Mouse (Mus musculus) forebrain, embryonic 12.5 days (tissue): ENCODE measurements around the gene Gadd45g. TPM values are rescaled to one million over a fixed set of nuclear protein-coding genes. Genes with fewer than 3 reads are reported as not detected.

Experiments
- ATAC-seq: fragments of 200-750 bp; cut with Nextera tagmentation; 2 replicates; pipeline ENCODE4 v1.8.0; 2017; ENCODE audit warnings: moderate TSS enrichment; ENCODE audit not compliant: low FRiP score
- H3K27ac ChIP-seq: fragments of 300-500 bp; sonication (generic); 2 replicates; pipeline ENCODE4 v1.5.1; 2016; ENCODE audit warnings: mild to moderate bottlenecking
- H3K27me3 ChIP-seq: fragments of 300-500 bp; sonication (generic); 2 replicates; pipeline ENCODE4 v1.6.1; 2016; ENCODE audit warnings: mild to moderate bottlenecking
- H3K36me3 ChIP-seq: fragments of 300-500 bp; sonication (generic); replicated peaks from 2 replicates; pipeline ENCODE4 v1.6.1; 2016; ENCODE audit warnings: mild to moderate bottlenecking
- H3K4me1 ChIP-seq: fragments of 300-500 bp; sonication (generic); 2 replicates; pipeline ENCODE4 v1.6.1; 2016
- H3K4me2 ChIP-seq: fragments of 300-500 bp; sonication (generic); 2 replicates; pipeline ENCODE4 v1.6.1; 2016; ENCODE audit warnings: mild to moderate bottlenecking, moderate library complexity
- H3K4me3 ChIP-seq: fragments of 300-500 bp; sonication (generic); replicated peaks from 2 replicates; pipeline ENCODE4 v1.5.1; 2016; ENCODE audit warnings: mild to moderate bottlenecking
- H3K9ac ChIP-seq: fragments of 300-500 bp; sonication (generic); 2 replicates; pipeline ENCODE4 v1.6.1; 2016; ENCODE audit warnings: mild to moderate bottlenecking
- H3K9me3 ChIP-seq: fragments of 300-500 bp; sonication (generic); 2 replicates; pipeline ENCODE4 v1.6.1; 2016
- WGBS: fragments of 180-500 bp; shearing (Covaris S2); methylation state at CpG from one replicate; pipeline ENCODE4 v1.1.7; 2016; 5-methylcytosine and 5-hydroxymethylcytosine counted together
- polyA plus RNA-seq: library from polyadenylated mRNA; unstranded; fragments of >200 nt; fragmentation: Nextera tagmentation; extraction: Ambion mirVana; gene quantifications from 2 replicates; pipeline ENCODE4 v1.2.1, GENCODE M21; 2016

The Gadd45g gene
- polyA plus RNA-seq, 1 experiment from 2014 or later, result 218 TPM

DNA sequence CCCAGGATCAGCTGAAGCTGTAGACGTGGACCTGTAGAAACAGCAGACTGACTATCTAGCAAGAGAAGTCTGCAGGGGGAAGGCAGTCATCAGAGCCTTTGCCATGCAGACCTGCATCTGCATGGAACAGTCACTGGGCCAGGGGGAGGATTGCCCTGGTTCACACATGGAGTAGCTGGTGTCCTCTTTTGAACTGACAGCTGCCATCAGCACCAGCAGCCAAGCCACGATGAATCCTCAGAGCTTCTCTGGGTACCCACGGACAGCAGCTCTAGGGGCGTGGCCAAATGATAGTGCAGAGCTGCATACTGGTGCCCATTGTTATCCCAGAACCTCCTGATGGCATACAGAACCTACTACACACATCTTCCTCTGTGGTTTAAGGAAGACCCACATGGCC, 33.5 kb downstream of the Gadd45g start:
- peaks cover 9% of the 10 kb centered on the region; the same call in 1 of the 2 replicates for H3K27me3 ChIP-seq
- no peak overlapping the region for H3K9ac ChIP-seq
- no peak overlapping the region for H3K27ac ChIP-seq
- ATAC-seq, result no peak
- WGBS, result 91% methylated on average over 4 of the region's 4 CpGs
- H3K4me1 ChIP-seq, result peaks cover 15% of the 10 kb centered on the region
- H3K4me2 ChIP-seq, result no peak overlapping the region
- no peak overlapping the region for H3K4me3 ChIP-seq
- H3K9me3 ChIP-seq, result no peaks in the 10 kb centered on the region
- no peaks in the 10 kb centered on the region for H3K36me3 ChIP-seq

DNA sequence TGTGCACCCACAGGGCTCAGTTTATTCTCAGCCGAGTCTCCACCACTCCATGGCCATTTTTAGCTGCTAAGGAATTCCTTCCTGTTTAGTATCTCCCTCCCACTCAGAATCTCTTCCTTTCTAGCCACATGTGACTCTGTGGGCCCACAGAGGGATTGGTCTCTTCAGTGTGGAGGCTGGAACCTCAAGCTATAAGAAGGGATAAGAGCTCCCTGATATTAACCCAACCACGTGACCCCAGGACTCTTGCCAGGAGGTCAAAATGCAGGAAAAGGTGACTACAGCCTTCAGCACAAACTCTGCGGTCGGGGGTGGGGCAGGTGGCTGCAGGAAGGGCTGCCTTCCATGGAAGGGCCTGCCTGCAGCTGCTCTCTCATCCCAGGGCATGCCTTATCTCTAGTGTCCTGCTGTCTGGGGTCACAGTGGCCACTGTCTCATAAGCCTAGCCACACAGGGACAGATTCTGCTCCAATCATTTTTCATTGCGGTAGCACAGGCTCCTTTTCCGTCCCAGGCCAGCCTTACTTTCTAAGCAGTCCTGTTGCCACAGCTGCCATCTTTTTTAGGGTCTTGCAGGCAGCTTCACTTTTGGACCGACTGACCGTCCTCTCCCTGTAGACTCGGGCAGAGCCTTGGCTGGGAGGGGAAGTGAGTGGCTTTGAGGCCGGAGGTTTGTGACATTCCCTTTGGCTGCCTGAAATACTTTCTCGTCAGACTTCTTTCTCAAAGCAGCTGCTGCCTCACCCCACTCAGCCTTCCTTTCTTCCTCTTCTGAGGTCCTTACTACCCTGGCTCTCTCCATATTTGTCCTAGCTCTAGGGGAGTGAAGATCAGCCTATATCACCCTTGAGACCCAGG, 35.0 kb downstream of the Gadd45g start:
- WGBS, result 75% methylated on average over 11 of the region's 11 CpGs
- no peak overlapping the region for H3K27ac ChIP-seq

GRCm38 (mm10) chr13:51882218-51882617, 35.7 kb downstream of the Gadd45g start:
- Histone ChIP-seq H3K4me2 (no peak overlapping the region), H3K4me3 (no peak overlapping the region), H3K9me3 (no peaks in the 10 kb centered on the region), H3K27me3 (peaks cover 9% of the 10 kb centered on the region; the same call in 1 of the 2 replicates), H3K27ac (no peak overlapping the region), H3K4me1 (peaks cover 15% of the 10 kb centered on the region), H3K9ac (no peak overlapping the region), H3K36me3 (no peaks in the 10 kb centered on the region)
- ATAC-seq, result no peak
- 92% methylated on average over 3 of the region's 3 CpGs for WGBS

More for the DNA sequence above, 35.0 kb downstream of the Gadd45g start:
- Histone ChIP-seq H3K9ac (no peak overlapping the region), H3K4me1 (peaks cover 15% of the 10 kb centered on the region), H3K4me2 (no peak overlapping the region), H3K36me3 (no peaks in the 10 kb centered on the region), H3K4me3 (no peak overlapping the region), H3K9me3 (no peaks in the 10 kb centered on the region), H3K27me3 (peaks cover 9% of the 10 kb centered on the region; the same call in 1 of the 2 replicates)
- ATAC-seq, result no peak

GRCm38 (mm10) chr13:51884250-51884649, 37.8 kb downstream of the Gadd45g start:
- no peak overlapping the region for H3K4me2 ChIP-seq
- 74% methylated on average over 5 of the region's 5 CpGs for WGBS
- no peak overlapping the region; the same call in 1 of the 2 replicates for H3K27ac ChIP-seq
- peaks cover 8% of the 10 kb centered on the region for H3K4me1 ChIP-seq
- H3K36me3 ChIP-seq, result no peaks in the 10 kb centered on the region
- no peak overlapping the region for H3K4me3 ChIP-seq
- no peak overlapping the region for H3K9ac ChIP-seq
- peaks cover 9% of the 10 kb centered on the region; the same call in 1 of the 2 replicates for H3K27me3 ChIP-seq
- no peaks in the 10 kb centered on the region for H3K9me3 ChIP-seq
- no peak for ATAC-seq

- Histone ChIP-seq H3K27me3 (peaks cover 9% of the 10 kb centered on the region; the same call in 1 of the 2 replicates), H3K9ac (no peak overlapping the region), H3K27ac (no peak overlapping the region), H3K36me3 (no peaks in the 10 kb centered on the region), H3K4me1 (peaks cover 8% of the 10 kb centered on the region), H3K9me3 (no peaks in the 10 kb centered on the region), H3K4me2 (no peak overlapping the region), H3K4me3 (no peak overlapping the region)
- ATAC-seq, result no peak
- 89% methylated on average over 10 of the region's 10 CpGs for WGBS
Observed at GRCm38 (mm10) chr13:51885594-51885993, 39.1 kb downstream of the Gadd45g start.

- Histone ChIP-seq H3K4me2 (no peak overlapping the region), H3K27me3 (peaks cover 9% of the 10 kb centered on the region; the same call in 1 of the 2 replicates), H3K4me3 (no peak overlapping the region), H3K27ac (no peak overlapping the region), H3K4me1 (peaks cover 8% of the 10 kb centered on the region), H3K9me3 (no peaks in the 10 kb centered on the region), H3K9ac (no peak overlapping the region), H3K36me3 (no peaks in the 10 kb centered on the region)
- ATAC-seq, result no peak
- 86% methylated on average over 6 of the region's 6 CpGs for WGBS
Observed at GRCm38 (mm10) chr13:51886085-51886484, 39.6 kb downstream of the Gadd45g start.

GRCm38 (mm10) chr13:51886723-51887122, 40.2 kb downstream of the Gadd45g start:
- Histone ChIP-seq H3K27me3 (peaks cover 4% of the 10 kb centered on the region; the same call in 1 of the 2 replicates), H3K36me3 (no peaks in the 10 kb centered on the region), H3K9me3 (no peaks in the 10 kb centered on the region), H3K9ac (no peak overlapping the region), H3K4me1 (peaks cover 8% of the 10 kb centered on the region), H3K27ac (no peak overlapping the region), H3K4me2 (no peak overlapping the region), H3K4me3 (no peak overlapping the region)
- 91% methylated on average over 10 of the region's 10 CpGs for WGBS
- no peak for ATAC-seq

GRCm38 (mm10) chr13:51888426-51888825, 41.9 kb downstream of the Gadd45g start:
- WGBS, result 86% methylated on average over 2 of the region's 2 CpGs
- ATAC-seq, result no peak
- H3K27me3 ChIP-seq, result no peaks in the 10 kb centered on the region
- peaks cover 8% of the 10 kb centered on the region for H3K4me1 ChIP-seq
- no peak overlapping the region for H3K4me2 ChIP-seq
- H3K27ac ChIP-seq, result no peak overlapping the region
- H3K36me3 ChIP-seq, result no peaks in the 10 kb centered on the region
- H3K9ac ChIP-seq, result no peak overlapping the region
- no peak overlapping the region for H3K4me3 ChIP-seq
- H3K9me3 ChIP-seq, result no peaks in the 10 kb centered on the region

DNA sequence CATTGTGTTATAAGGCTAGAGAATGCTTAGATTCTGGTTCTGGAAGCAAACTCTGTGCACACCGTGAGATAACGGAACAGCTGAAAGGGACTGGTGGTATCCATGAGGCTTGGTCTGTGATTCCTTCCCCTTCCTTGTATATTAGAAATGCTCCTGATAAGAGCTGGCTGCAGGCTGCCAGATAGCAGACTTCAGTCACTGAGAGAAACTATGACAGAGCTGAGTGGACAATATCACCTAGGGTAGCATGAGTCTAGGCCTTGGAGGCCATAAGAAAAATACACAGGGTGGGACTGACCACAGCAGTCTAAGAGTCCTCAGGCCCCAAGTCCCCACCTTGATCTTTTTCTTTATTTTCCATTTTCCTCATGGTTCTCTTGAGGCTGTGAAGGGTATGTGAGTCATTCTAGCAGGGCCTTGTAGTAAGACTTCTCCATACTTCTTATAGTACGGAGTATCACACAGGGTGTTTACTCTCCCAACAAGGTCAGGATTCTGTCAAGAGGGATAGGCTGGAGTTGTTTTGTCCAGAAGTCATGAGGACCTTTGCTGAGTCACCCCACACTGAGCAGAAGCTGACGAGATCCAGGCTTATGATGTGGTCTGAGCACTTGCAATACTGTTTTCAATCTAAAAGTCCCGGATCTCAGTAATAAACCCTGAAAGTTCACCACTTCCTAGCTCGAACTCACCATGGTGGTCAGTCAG, 45.5 kb downstream of the Gadd45g start:
- H3K4me1 ChIP-seq, result no peaks in the 10 kb centered on the region
- WGBS, result 90% methylated on average over 6 of the region's 6 CpGs
- H3K27me3 ChIP-seq, result no peaks in the 10 kb centered on the region
- no peak overlapping the region for H3K27ac ChIP-seq
- H3K4me3 ChIP-seq, result no peak overlapping the region
- 0 out of 2 replicates have a peak, but pooled peaks cover 6% of the 10 kb centered on the region for H3K9me3 ChIP-seq
- no peak overlapping the region for H3K4me2 ChIP-seq
- no peak overlapping the region for H3K9ac ChIP-seq
- no peaks in the 10 kb centered on the region for H3K36me3 ChIP-seq
- no peak for ATAC-seq

- no peaks in the 10 kb centered on the region for H3K27me3 ChIP-seq
- H3K27ac ChIP-seq, result no peak overlapping the region
- 0 out of 2 replicates have a peak, but pooled peaks cover 6% of the 10 kb centered on the region for H3K9me3 ChIP-seq
- no peaks in the 10 kb centered on the region for H3K36me3 ChIP-seq
- no peak overlapping the region for H3K9ac ChIP-seq
- H3K4me2 ChIP-seq, result no peak overlapping the region
- ATAC-seq, result no peak
- WGBS, result 82% methylated on average over 3 of the region's 3 CpGs
- H3K4me1 ChIP-seq, result peaks cover 13% of the 10 kb centered on the region
- no peak overlapping the region for H3K4me3 ChIP-seq
Observed at GRCm38 (mm10) chr13:51897579-51897978, 51.1 kb downstream of the Gadd45g start.
